ENCODE assay signal across 9 mouse cellular contexts in genomic region chr1:23379911-23380740, GRCm38 (mm10). TPM values are rescaled to one million over a fixed set of nuclear protein-coding genes. Genes with fewer than 3 reads are reported as not detected.
DNase-seq lines count a peak whose midpoint lies in the region; ATAC-seq lines count a peak whose summit lies in the region.
"Had no signal": no experiment of that assay in that cellular context is flagged by ENCODE, and none has a peak within 500 bp of the region (broad histone marks: within the 10 kb centered on the region; RNA-seq: fewer than 3 reads in every experiment).

No protein-coding gene starts in this region.

- no peak overlapping the region for H3K27ac ChIP-seq in heart, embryonic 15.5 days
- peak overlapping the region; percentile 39; the same call in 1 of the 2 replicates for H3K27ac ChIP-seq in liver, embryonic 13.5 days
- H3K27ac ChIP-seq in neural tube, embryonic 15.5 days (replicated peaks), result no peak overlapping the region

- DNase-seq in kidney, adult 8-10 months, result peak; percentile 9 to 12
- no peak for DNase-seq in kidney, adult 11 months
- peak; percentile 50 for DNase-seq in cerebellum, adult 8-10 months
- DNase-seq in liver, embryonic 13.5 days, result no peak
- no peak for DNase-seq in gastrocnemius, postnatal 4 days (ENCODE audit: low spot score in 2 of 2)
- DNase-seq in natural killer cell, adult 2 months (ENCODE audit: low spot score in 2 of 2), result no peak

- H3K4me3 ChIP-seq in heart, embryonic 15.5 days, result no peak overlapping the region
- H3K4me3 ChIP-seq in liver, embryonic 13.5 days (replicated peaks), result peak overlapping the region; percentile 28
- peak overlapping the region; percentile 28 for H3K4me3 ChIP-seq in neural tube, embryonic 15.5 days (replicated peaks)

- H3K9ac ChIP-seq in heart, embryonic 15.5 days, result no peak overlapping the region
- H3K9ac ChIP-seq in liver, embryonic 13.5 days, result peak overlapping the region; percentile 50; the same call in 1 of the 2 replicates
- H3K9ac ChIP-seq in neural tube, embryonic 15.5 days (replicated peaks), result 0 out of 2 replicates have a peak overlapping the region, but pooled peaks have one; percentile 18

- H3K27me3 ChIP-seq in heart, embryonic 15.5 days, result no peaks in the 10 kb centered on the region
- H3K27me3 ChIP-seq in liver, embryonic 13.5 days, result no peaks in the 10 kb centered on the region
- H3K27me3 ChIP-seq in neural tube, embryonic 15.5 days (replicated peaks), result no peaks in the 10 kb centered on the region

- 63% methylated on average over 17 of the region's 17 CpGs for WGBS in heart, embryonic 15.5 days
- WGBS in liver, embryonic 13.5 days (ENCODE audit: insufficient replicate concordance), result 38% methylated on average over 17 of the region's 17 CpGs
- 50% methylated on average over 17 of the region's 17 CpGs for WGBS in neural tube, embryonic 15.5 days

- no peaks in the 10 kb centered on the region for H3K36me3 ChIP-seq in heart, embryonic 15.5 days
- peaks cover 28% of the 10 kb centered on the region for H3K36me3 ChIP-seq in liver, embryonic 13.5 days
- H3K36me3 ChIP-seq in neural tube, embryonic 15.5 days, result peaks cover 6% of the 10 kb centered on the region

- peaks cover 33% of the 10 kb centered on the region for H3K4me1 ChIP-seq in heart, embryonic 15.5 days (replicated peaks)
- peaks cover 70% of the 10 kb centered on the region for H3K4me1 ChIP-seq in liver, embryonic 13.5 days (replicated peaks)
- H3K4me1 ChIP-seq in neural tube, embryonic 15.5 days, result peaks cover 41% of the 10 kb centered on the region

- H3K9me3 ChIP-seq in heart, embryonic 15.5 days (replicated peaks), result no peaks in the 10 kb centered on the region
- H3K9me3 ChIP-seq in liver, embryonic 13.5 days (replicated peaks), result no peaks in the 10 kb centered on the region
- H3K9me3 ChIP-seq in neural tube, embryonic 15.5 days (replicated peaks), result no peaks in the 10 kb centered on the region
- H3K9me3 ChIP-seq: G1E had no signal

- peak overlapping the region; percentile 32; the same call in 1 of the 2 replicates for H3K4me2 ChIP-seq in heart, embryonic 15.5 days
- H3K4me2 ChIP-seq in liver, embryonic 13.5 days, result peak overlapping the region; percentile 98
- H3K4me2 ChIP-seq in neural tube, embryonic 15.5 days, result peak overlapping the region; percentile 94

- ATAC-seq in heart, embryonic 15.5 days (replicated peaks; ENCODE audit: insufficient number of reproducible peaks, insufficient read depth, low FRiP score, low read depth), result no peak
- no peak for ATAC-seq in liver, embryonic 13.5 days (ENCODE audit: low read depth)
- ATAC-seq in neural tube, embryonic 15.5 days (ENCODE audit: low FRiP score), result no peak

RNA-seq across cellular contexts. Expression of gene Ogfrl1, which starts 17.4 kb away (rescaled TPM):
- polyA plus RNA-seq in heart, embryonic 15.5 days (2015; fragmentation: Nextera tagmentation; extraction: Ambion mirVana), result 9.1 and 9.2 TPM in 2 replicates
- polyA plus RNA-seq in liver, embryonic 13.5 days (2015; fragmentation: Nextera tagmentation; extraction: Ambion mirVana), result 12.7 and 20.0 TPM in 2 replicates
- polyA plus RNA-seq in neural tube, embryonic 15.5 days (2015; fragmentation: Nextera tagmentation; extraction: Ambion mirVana), result 18.4 and 20.3 TPM in 2 replicates
- total RNA-seq in gastrocnemius, postnatal 4 days (2021), result 1 to 10 TPM; 5.3 to 6.1 TPM

Comparison
In these comparisons a context has a peak if more than half of its experiments do, and no peak if none do; other contexts are left out.
1. DNase-seq: peak in kidney, adult 8-10 months (2 of 2) and cerebellum, adult 8-10 months (single experiment); none in kidney, adult 11 months (single experiment), liver, embryonic 13.5 days (single experiment), gastrocnemius, postnatal 4 days (0 of 2) and natural killer cell, adult 2 months (0 of 2).
2. H3K4me2 ChIP-seq: peak in every context shown above with its lines; median percentile 98 in liver, embryonic 13.5 days; 94 in neural tube, embryonic 15.5 days; 32 in heart, embryonic 15.5 days.